Mouse (Mus musculus) c-Kit-positive CD71-positive TER-119-positive erythroid progenitor cells, embryonic 14.5 days (primary cell): ENCODE measurements around the gene Acpp.

Source experiments
- DNase-seq: peaks from one replicate; pipeline ENCODE4 v3.0.0-alpha.2; 2013; ENCODE audit warnings: low spot score

Gene Acpp

GRCm38 (mm10) chr9:104304800-104305199 lies 32.7 kb downstream of the Acpp start:
- DNase-seq = no peak

- no peak for DNase-seq
These were observed 33.2 kb downstream of the Acpp start for GRCm38 (mm10) chr9:104304376-104304775.

- no peak for DNase-seq
These were observed 37.0 kb downstream of the Acpp start for GRCm38 (mm10) chr9:104300569-104300968.

GRCm38 (mm10) chr9:104297041-104297440 lies 40.5 kb downstream of the Acpp start:
- DNase-seq = no peak

- no peak for DNase-seq
These were observed 52.6 kb downstream of the Acpp start for GRCm38 (mm10) chr9:104284934-104285333.

- no peak for DNase-seq
These were observed 55.0 kb downstream of the Acpp start for GRCm38 (mm10) chr9:104282536-104282935.

- no peak for DNase-seq
These were observed 55.8 kb downstream of the Acpp start for GRCm38 (mm10) chr9:104281737-104282136.

GRCm38 (mm10) chr9:104280725-104281495 lies 56.6 kb downstream of the Acpp start:
- no peak for DNase-seq

- no peak for DNase-seq
These were observed 59.9 kb downstream of the Acpp start for GRCm38 (mm10) chr9:104277528-104278162.

- no peak for DNase-seq
These were observed 62.3 kb downstream of the Acpp start for GRCm38 (mm10) chr9:104275084-104275785.

- DNase-seq = no peak
These were observed 65.5 kb downstream of the Acpp start for GRCm38 (mm10) chr9:104272057-104272456.

- no peak for DNase-seq
These were observed 65.9 kb downstream of the Acpp start for GRCm38 (mm10) chr9:104271642-104272041.

GRCm38 (mm10) chr9:104269944-104270343 lies 67.6 kb downstream of the Acpp start:
- no peak for DNase-seq

- no peak for DNase-seq
These were observed 68.1 kb downstream of the Acpp start for GRCm38 (mm10) chr9:104269349-104269871.

- DNase-seq = no peak
These were observed 73.0 kb downstream of the Acpp start for GRCm38 (mm10) chr9:104264567-104264966.

GRCm38 (mm10) chr9:104262823-104263352 lies 74.7 kb downstream of the Acpp start, which contains the start of gene Dnajc13:
TSS of gene Dnajc13 (minus strand) at chr9:104262930.
- DNase-seq = peak; percentile 92

- DNase-seq = peak; percentile 15
These were observed 75.4 kb downstream of the Acpp start for GRCm38 (mm10) chr9:104262016-104262762.

GRCm38 (mm10) chr9:104260306-104260705 lies 77.2 kb downstream of the Acpp start:
- DNase-seq = no peak

- DNase-seq = no peak
These were observed 81.5 kb downstream of the Acpp start for GRCm38 (mm10) chr9:104256085-104256484.

- DNase-seq = no peak
These were observed 83.0 kb downstream of the Acpp start for GRCm38 (mm10) chr9:104254408-104255180.

GRCm38 (mm10) chr9:104252637-104253036 lies 84.9 kb downstream of the Acpp start:
- no peak for DNase-seq
